Mouse (Mus musculus) layer of hippocampus, postnatal 14 days (tissue): Measurements from ENCODE around the gene D630039A03Rik. TPM values are rescaled to one million over a fixed set of nuclear protein-coding genes. Genes with fewer than 3 reads are reported as not detected.
A peak's percentile ranks its signal among the peaks of the same experiment; 100 is the strongest.

Source experiments
- DNase-seq, 2 experiments: peaks; one replicate each; pipeline ENCODE4 v3.0.0; 2021 to 2022; ENCODE audit warnings: low spot score in 2 of 2, mixed read lengths in 1 of 2
- long read RNA-seq, 2 experiments: library from polyadenylated mRNA; stranded (forward); transcript quantifications; one replicate each; pipeline ENCODE4 v2.0.0; 2021
- total RNA-seq, 2 experiments: library from RNA; stranded (reverse); gene quantifications; 2 replicates each; pipeline ENCODE4 v1.2.3; 2021

Gene D630039A03Rik
- total RNA-seq = under 1 TPM; 0.26 to 0.48 TPM
- long read RNA-seq, experiment 1 = 0 reads
- long read RNA-seq, experiment 2 = 0 reads

DNA sequence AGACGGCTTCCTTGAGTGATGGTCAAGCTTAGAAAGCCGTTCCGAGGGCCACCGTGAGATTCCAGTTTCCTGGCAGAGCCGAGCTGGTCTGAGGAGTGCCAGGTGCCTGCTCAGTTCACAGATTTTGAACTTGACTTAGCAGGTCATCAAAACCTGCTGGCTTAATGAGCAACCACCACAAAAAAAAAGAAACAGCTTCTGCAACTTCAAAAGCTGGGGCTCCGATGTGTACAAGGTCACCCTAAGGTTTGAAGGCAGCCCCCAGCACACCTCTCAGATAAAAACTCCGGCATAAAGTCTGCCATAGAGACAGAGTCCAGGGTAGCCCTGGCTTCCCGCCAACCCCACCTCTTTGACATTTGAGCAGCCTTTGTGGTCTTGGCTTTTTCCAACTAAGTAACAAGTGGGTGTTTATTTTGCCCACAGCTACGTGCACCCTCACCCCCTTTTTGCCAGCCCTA, at the start of gene D630039A03Rik:
Gene D630039A03Rik, minus strand, starts transcription at position 97 of the 461 bp plus-strand sequence.
- DNase-seq = no peak

DNA sequence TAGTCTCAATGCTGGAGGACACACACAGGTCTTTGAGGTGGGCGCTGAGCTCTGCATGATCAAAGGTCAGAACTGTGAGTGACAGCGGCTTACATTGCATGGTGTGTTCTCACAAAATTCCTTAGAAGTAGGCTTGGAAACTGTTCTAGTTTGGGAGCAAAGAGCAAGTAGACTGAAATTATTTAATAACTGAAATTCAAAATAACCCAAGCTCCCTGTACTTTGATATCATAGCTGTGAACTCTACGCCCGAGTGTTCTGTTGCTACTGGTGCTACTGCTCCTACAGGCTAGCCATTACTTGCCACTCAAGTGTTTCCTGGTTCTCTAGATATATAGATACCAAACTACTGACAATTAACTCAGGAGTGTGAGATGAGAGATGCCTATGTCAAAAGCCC, 49.4 kb upstream of the D630039A03Rik start:
- DNase-seq = no peak

- peak in 1 of 2 experiments; percentile 28 for DNase-seq
Observed at GRCm38 (mm10) chr4:57964143-57964542, 48.0 kb upstream of the D630039A03Rik start.

DNA sequence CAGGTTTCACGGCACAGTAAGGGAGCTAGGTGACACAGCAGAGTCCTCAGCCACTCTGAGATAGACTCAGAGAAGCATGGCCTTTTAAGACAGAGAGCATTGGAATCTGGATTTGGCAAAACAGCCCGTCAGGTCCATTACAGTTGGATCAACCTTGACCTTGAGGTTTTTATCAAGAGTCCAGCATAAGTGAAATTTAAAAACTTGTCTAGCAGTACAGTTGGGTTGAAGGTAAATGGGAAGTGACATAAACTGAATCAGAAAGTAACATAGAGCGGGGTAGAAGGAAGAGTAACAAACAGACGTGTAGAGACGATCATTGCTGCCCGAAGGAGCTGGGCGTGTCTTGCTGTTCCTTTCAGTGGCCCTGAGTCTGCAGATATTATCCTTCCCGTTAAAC, 43.0 kb upstream of the D630039A03Rik start:
- no peak for DNase-seq

DNA sequence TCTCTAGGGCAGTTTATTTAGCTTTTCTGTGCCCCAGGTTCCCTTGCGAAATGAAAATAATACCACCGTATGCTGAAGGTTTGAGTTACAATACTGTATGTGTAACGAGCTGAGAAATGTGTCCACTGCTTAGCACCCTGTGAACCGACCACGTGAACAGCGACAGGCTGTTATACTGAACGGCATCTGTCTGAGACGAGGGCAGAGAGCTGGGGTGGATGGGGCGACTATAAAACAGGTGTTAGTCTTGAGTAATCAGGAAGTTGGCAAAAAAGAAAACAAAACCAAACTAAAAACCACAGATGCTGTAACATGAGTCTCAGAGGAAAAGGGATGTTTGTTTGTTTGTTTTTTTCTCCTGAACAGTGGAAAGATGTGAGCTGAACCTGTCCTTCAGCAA, 42.0 kb upstream of the D630039A03Rik start:
- no peak for DNase-seq

DNA sequence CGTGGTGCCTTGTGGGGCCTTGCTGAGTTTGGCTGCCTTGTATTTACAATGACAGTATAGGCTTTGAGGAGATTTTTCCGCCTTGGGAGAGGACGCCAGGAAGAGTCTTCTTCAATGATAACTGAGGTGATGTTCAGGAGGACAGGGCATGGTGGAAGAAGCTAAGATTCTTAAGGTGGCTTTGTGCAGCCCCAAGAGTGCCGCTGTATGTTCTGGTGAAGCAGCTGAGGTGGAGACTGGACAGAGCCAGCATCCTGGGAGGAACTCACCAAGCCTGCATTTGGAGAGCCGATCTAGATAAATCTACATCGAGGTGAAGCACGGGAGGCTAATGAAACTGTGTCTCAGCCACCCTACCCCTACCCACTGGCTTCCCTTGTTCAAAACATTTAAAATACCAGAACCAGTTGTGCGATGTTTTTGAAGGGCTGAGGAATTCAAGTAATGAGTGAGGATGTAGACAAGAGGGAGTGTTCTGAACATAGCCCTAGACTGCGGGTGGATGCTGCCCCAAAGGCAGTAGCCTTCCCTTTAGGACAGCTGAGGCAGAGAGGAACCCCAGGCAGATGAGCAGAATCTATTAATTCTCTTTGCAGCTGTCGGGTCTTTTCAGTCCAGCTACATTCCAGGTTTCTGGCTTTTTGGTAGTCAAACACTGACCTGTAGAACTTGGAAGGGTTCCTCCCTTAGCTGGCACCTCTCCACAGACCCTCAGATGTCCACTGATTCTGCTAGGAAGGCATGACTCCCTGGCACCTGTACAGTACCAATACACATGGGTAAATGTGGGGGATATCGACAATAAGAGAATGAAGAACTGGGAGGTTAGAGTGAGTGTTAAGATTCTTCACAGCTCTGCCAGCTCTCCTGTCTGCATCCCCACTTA, 41.3 kb upstream of the D630039A03Rik start:
- no peak for DNase-seq

- peak; percentile 91 to 95 for DNase-seq
Observed at GRCm38 (mm10) chr4:57956029-57956960, 40.2 kb upstream of the D630039A03Rik start, which contains the start of gene Txn1. Txn1 (minus strand) TSS chr4:57956411.

- peak; percentile 31 to 42 for DNase-seq
Observed at GRCm38 (mm10) chr4:57955544-57955958, 39.5 kb upstream of the D630039A03Rik start.

GRCm38 (mm10) chr4:57954991-57955390, 38.9 kb upstream of the D630039A03Rik start:
- DNase-seq = no peak

GRCm38 (mm10) chr4:57954580-57954979, 38.5 kb upstream of the D630039A03Rik start:
- no peak for DNase-seq

- no peak for DNase-seq
Observed at GRCm38 (mm10) chr4:57953796-57954195, 37.7 kb upstream of the D630039A03Rik start.

DNA sequence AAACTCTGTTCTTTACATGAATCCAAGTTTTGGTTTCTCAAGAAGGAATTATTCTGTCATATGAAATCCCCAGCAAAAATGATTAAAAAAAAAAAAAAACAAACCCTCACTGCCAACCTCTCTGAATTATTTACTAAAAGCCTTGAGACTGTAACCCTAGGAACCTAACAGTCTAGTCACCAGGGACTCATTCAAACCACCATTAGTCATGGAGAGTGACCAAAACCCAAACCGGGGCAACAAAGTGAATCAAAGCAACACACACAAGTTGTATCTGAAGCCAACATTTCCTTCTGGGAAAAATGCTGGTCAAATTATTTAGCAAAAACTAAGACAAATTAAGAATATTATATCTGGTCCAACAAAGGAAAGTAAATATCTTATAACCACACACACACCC, 36.8 kb upstream of the D630039A03Rik start:
- DNase-seq = no peak

DNA sequence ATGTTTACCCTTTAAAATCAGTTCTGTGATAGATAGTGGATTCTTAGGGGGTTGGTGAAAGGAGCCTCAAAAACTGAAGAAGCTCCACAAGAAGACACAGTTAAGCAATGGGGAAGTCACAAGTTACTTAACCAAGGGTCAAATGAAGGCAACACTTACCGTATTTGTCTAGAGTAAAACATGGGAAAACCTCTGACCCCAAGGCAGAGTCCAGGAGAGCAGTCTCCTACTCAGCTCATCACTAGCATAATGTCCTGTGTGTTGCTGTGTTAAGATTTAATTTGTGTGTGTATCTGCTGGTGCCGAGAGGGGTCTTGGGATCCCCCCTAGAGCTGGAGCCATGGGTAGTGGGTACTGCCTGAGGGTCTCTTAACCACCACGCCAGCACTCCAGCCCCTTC, 36.3 kb upstream of the D630039A03Rik start:
- no peak for DNase-seq

DNA sequence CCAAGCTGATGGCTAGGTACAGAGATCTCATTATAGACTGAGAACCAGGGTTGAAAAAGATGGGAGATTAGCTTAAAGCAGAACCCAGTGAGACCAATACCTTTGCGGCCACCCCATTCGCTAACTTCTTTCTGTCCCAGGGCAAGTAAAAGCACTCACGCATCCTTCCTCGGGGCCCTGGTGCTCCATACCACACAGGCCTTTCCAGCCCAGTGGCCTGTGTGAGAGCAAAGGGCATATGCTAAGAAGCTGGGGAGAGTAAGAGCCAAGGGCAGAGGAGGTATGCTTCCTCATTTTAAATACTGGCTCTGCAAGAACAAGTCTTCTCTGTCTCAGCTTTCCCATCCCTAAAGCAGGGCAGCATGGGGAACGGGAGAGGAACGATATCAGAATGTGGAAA, 33.8 kb upstream of the D630039A03Rik start:
- no peak for DNase-seq

- no peak for DNase-seq
Observed at GRCm38 (mm10) chr4:57947476-57947875, 31.4 kb upstream of the D630039A03Rik start.

- no peak for DNase-seq
Observed at GRCm38 (mm10) chr4:57947036-57947435, 30.9 kb upstream of the D630039A03Rik start.

GRCm38 (mm10) chr4:57942892-57943291, 26.8 kb upstream of the D630039A03Rik start:
- no peak for DNase-seq

DNA sequence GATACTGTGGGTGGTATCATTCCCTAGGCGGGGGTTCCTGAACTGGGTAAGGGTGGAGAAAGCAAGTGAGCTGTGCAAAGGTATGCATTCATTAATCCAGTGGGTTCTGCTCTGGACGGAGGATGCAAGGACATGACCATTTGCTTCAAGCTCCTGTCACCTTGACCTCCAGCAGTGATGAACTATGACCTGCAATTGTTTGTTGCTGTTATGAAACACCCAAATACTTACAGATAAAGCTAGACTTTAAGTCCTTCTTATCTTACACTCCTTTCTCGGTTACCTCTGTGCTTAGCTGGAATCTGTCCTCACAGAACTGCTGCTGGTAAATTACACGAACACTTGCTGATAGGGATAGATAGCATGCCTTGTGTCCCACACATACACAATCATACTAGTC, 24.5 kb upstream of the D630039A03Rik start:
- DNase-seq = no peak

GRCm38 (mm10) chr4:57937292-57937691, 21.2 kb upstream of the D630039A03Rik start:
- DNase-seq = no peak

DNA sequence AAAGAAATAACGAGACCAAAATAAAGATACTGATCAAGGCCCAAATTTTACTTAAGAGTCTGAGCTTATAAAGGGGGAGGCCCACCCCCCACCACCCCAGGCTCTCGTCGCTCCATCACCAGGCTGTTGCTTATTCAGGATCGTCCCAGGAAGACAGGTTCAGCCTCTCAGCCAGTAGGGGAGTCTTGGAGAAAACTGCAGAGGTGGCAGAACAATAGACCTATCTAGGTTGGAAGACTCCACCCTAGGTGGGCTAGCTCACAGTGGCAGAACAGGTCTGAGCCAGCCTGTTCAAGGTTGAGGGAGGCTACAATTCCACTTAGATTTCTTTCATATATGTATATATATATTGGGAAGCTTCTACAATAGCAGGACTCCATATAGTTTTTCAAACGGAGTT, 18.1 kb upstream of the D630039A03Rik start:
- DNase-seq = no peak

DNA sequence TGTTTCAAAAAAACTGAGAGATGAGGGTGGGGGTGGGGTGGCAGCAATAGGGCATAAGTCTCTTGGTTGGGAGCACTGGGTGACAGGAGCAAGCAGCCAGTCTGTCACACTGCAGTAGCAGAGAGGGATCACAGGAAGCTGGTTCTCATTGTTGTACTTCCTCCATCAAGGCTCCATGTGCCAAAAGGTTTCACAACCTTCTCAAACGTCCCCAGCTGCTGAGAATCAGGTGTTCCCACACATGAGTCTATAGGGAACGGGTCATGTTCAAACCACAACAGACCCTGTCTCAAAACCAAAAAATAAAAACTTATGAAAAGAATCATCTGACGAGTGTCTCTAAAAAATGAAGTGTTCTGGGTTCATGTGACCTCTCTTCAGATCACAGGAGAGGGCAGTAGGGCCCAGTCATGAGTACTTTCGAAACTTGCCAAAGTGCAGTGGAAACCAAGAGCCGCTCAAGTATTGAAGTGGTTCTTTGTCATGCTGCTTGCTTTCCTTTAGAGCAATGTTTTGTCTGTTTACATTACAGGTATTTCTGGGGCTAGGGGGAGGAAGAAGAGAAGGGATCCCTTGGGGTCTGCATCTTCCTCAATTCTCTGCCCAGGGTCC, 14.6 kb upstream of the D630039A03Rik start:
- DNase-seq = no peak
